Mouse (Mus musculus) hindbrain, embryonic 14.5 days (tissue): ENCODE data around the gene Ubac2. TPM values are rescaled to one million over a fixed set of nuclear protein-coding genes. Genes with fewer than 3 reads are reported as not detected.

Experiments used
- ATAC-seq: fragments of 200-750 bp; cut with Nextera tagmentation; 2 replicates; pipeline ENCODE4 v1.8.0; 2017; ENCODE audit warnings: moderate number of reproducible peaks, mild to moderate bottlenecking, moderate TSS enrichment, moderate library complexity; ENCODE audit not compliant: low FRiP score
- DNase-seq: peaks from one replicate; pipeline ENCODE4 v3.0.0-alpha.2; 2015; ENCODE audit warnings: low spot score
- H3K27ac ChIP-seq: fragments of 300-500 bp; sonication (generic); 2 replicates; pipeline ENCODE4 v1.5.1; 2014; ENCODE audit warnings: mild to moderate bottlenecking, moderate library complexity
- H3K27me3 ChIP-seq: fragments of 300-500 bp; sonication (generic); 2 replicates; pipeline ENCODE4 v1.6.1; 2014; ENCODE audit warnings: mild to moderate bottlenecking, low read length, mixed read lengths; ENCODE audit not compliant: control insufficient read depth, insufficient read depth
- H3K36me3 ChIP-seq: fragments of 300-500 bp; sonication (generic); replicated peaks from 2 replicates; pipeline ENCODE4 v1.6.1; 2014; ENCODE audit not compliant: control insufficient read depth, insufficient read depth
- H3K4me1 ChIP-seq: fragments of 300-500 bp; sonication (generic); replicated peaks from 2 replicates; pipeline ENCODE4 v1.6.1; 2014; ENCODE audit warnings: antibody characterized with exemption, low read length, mixed read lengths; ENCODE audit not compliant: control insufficient read depth, insufficient read depth
- H3K4me2 ChIP-seq: fragments of 300-500 bp; sonication (generic); replicated peaks from 2 replicates; pipeline ENCODE4 v1.6.1; 2014; ENCODE audit warnings: mild to moderate bottlenecking, moderate library complexity
- H3K4me3 ChIP-seq: fragments of 300-500 bp; sonication (generic); replicated peaks from 2 replicates; pipeline ENCODE4 v1.5.1; 2014; ENCODE audit warnings: mild to moderate bottlenecking, low read length
- H3K9ac ChIP-seq: fragments of 300-500 bp; sonication (generic); 2 replicates; pipeline ENCODE4 v1.6.1; 2014
- H3K9me3 ChIP-seq: fragments of 300-500 bp; sonication (generic); 2 replicates; pipeline ENCODE4 v1.6.1; 2016; ENCODE audit warnings: low read length; ENCODE audit not compliant: control insufficient read depth
- WGBS: fragments of 180-500 bp; shearing (Covaris S2); extraction: QIAGEN DNeasy Blood & Tissue Kit; methylation state at CpG from one replicate; pipeline ENCODE4 v1.1.7; 2014; 5-methylcytosine and 5-hydroxymethylcytosine counted together
- polyA plus RNA-seq: library from polyadenylated mRNA; unstranded; fragments of >200 nt; fragmentation: Nextera tagmentation; extraction: Ambion mirVana; gene quantifications from 2 replicates; pipeline ENCODE4 v1.2.1, GENCODE M21; 2014

Ubac2 gene
- polyA plus RNA-seq, 1 experiment from 2014 or later = 49.6 TPM

GRCm38 (mm10) chr14:121994846-121995556 lies 116.6 kb downstream of the Ubac2 start:
- ATAC-seq = no peak
- WGBS = 96% methylated on average over 7 of the region's 7 CpGs

GRCm38 (mm10) chr14:121995557-121995870 lies 117.1 kb downstream of the Ubac2 start:
- H3K4me2 ChIP-seq = no peak overlapping the region
- no peak overlapping the region for H3K27ac ChIP-seq
- no peaks in the 10 kb centered on the region for H3K9me3 ChIP-seq
- no peaks in the 10 kb centered on the region for H3K27me3 ChIP-seq
- H3K4me1 ChIP-seq = no peaks in the 10 kb centered on the region
- no peak for ATAC-seq
- H3K36me3 ChIP-seq = peaks cover 18% of the 10 kb centered on the region
- no peak for DNase-seq
- 100% methylated on average over 1 of the region's 1 CpGs for WGBS
- H3K9ac ChIP-seq = no peak overlapping the region
- no peak overlapping the region for H3K4me3 ChIP-seq

More at GRCm38 (mm10) chr14:121994846-121995556, 116.6 kb downstream of the Ubac2 start:
- no peak for DNase-seq
- Histone ChIP-seq H3K27ac (no peak overlapping the region), H3K27me3 (no peaks in the 10 kb centered on the region), H3K9me3 (no peaks in the 10 kb centered on the region), H3K4me1 (no peaks in the 10 kb centered on the region), H3K4me3 (no peak overlapping the region), H3K36me3 (peaks cover 18% of the 10 kb centered on the region), H3K4me2 (no peak overlapping the region), H3K9ac (no peak overlapping the region)

GRCm38 (mm10) chr14:121996786-121997185 lies 118.4 kb downstream of the Ubac2 start:
- Histone ChIP-seq H3K4me1 (no peaks in the 10 kb centered on the region), H3K4me2 (no peak overlapping the region), H3K9me3 (no peaks in the 10 kb centered on the region), H3K9ac (no peak overlapping the region), H3K27ac (no peak overlapping the region), H3K4me3 (no peak overlapping the region), H3K27me3 (no peaks in the 10 kb centered on the region), H3K36me3 (peaks cover 18% of the 10 kb centered on the region)
- ATAC-seq (no peak), DNase-seq (no peak)
- 91% methylated on average over 8 of the region's 8 CpGs for WGBS

GRCm38 (mm10) chr14:121999455-121999854 lies 121.0 kb downstream of the Ubac2 start:
- WGBS = 88% methylated on average over 8 of the region's 8 CpGs
- no peak overlapping the region for H3K9ac ChIP-seq
- H3K4me3 ChIP-seq = no peak overlapping the region
- DNase-seq (no peak), ATAC-seq (no peak)
- no peaks in the 10 kb centered on the region for H3K4me1 ChIP-seq
- H3K9me3 ChIP-seq = no peaks in the 10 kb centered on the region
- H3K4me2 ChIP-seq = no peak overlapping the region
- H3K27ac ChIP-seq = no peak overlapping the region
- no peaks in the 10 kb centered on the region for H3K27me3 ChIP-seq
- peaks cover 14% of the 10 kb centered on the region for H3K36me3 ChIP-seq

- Histone ChIP-seq H3K4me3 (no peak overlapping the region), H3K9me3 (no peaks in the 10 kb centered on the region), H3K4me2 (no peak overlapping the region), H3K27me3 (no peaks in the 10 kb centered on the region), H3K36me3 (peaks cover 5% of the 10 kb centered on the region), H3K4me1 (no peaks in the 10 kb centered on the region), H3K9ac (no peak overlapping the region), H3K27ac (no peak overlapping the region)
- ATAC-seq = no peak
- DNase-seq = no peak
- WGBS = 92% methylated on average over 17 of the region's 17 CpGs
Measured at GRCm38 (mm10) chr14:122000346-122001105, 122.1 kb downstream of the Ubac2 start.

GRCm38 (mm10) chr14:122002224-122002623 lies 123.8 kb downstream of the Ubac2 start:
- ATAC-seq = no peak

GRCm38 (mm10) chr14:122003812-122004211 lies 125.4 kb downstream of the Ubac2 start:
- no peak for ATAC-seq
- H3K27ac ChIP-seq = no peak overlapping the region
- H3K9ac ChIP-seq = no peak overlapping the region
- H3K9me3 ChIP-seq = no peaks in the 10 kb centered on the region
- H3K36me3 ChIP-seq = peaks cover 3% of the 10 kb centered on the region; the same call in 1 of the 2 replicates
- H3K4me2 ChIP-seq = no peak overlapping the region
- DNase-seq = no peak
- H3K4me3 ChIP-seq = no peak overlapping the region
- no peaks in the 10 kb centered on the region for H3K27me3 ChIP-seq
- no peaks in the 10 kb centered on the region for H3K4me1 ChIP-seq

More at GRCm38 (mm10) chr14:122002224-122002623, 123.8 kb downstream of the Ubac2 start:
- Histone ChIP-seq H3K4me2 (no peak overlapping the region), H3K27me3 (no peaks in the 10 kb centered on the region), H3K36me3 (no peaks in the 10 kb centered on the region), H3K9ac (no peak overlapping the region), H3K27ac (no peak overlapping the region), H3K9me3 (no peaks in the 10 kb centered on the region), H3K4me1 (no peaks in the 10 kb centered on the region), H3K4me3 (no peak overlapping the region)
- DNase-seq = no peak
- WGBS = 98% methylated on average over 7 of the region's 7 CpGs

GRCm38 (mm10) chr14:122008261-122008660 lies 129.8 kb downstream of the Ubac2 start:
- DNase-seq = no peak
- ATAC-seq = no peak
- Histone ChIP-seq H3K27ac (no peak overlapping the region), H3K27me3 (no peaks in the 10 kb centered on the region), H3K9ac (no peak overlapping the region), H3K4me3 (no peak overlapping the region), H3K4me1 (no peaks in the 10 kb centered on the region), H3K4me2 (no peak overlapping the region), H3K9me3 (no peaks in the 10 kb centered on the region), H3K36me3 (peaks cover 20% of the 10 kb centered on the region; the same call in 1 of the 2 replicates)
- 96% methylated on average over 4 of the region's 4 CpGs for WGBS

- Histone ChIP-seq H3K9ac (no peak overlapping the region), H3K27ac (no peak overlapping the region), H3K36me3 (peaks cover 20% of the 10 kb centered on the region; the same call in 1 of the 2 replicates), H3K4me1 (no peaks in the 10 kb centered on the region), H3K4me3 (no peak overlapping the region), H3K9me3 (no peaks in the 10 kb centered on the region), H3K4me2 (no peak overlapping the region), H3K27me3 (no peaks in the 10 kb centered on the region)
- no peak for ATAC-seq
- no peak for DNase-seq
- 89% methylated on average over 13 of the region's 13 CpGs for WGBS
Measured at GRCm38 (mm10) chr14:122009502-122009901, 131.1 kb downstream of the Ubac2 start.
